Mouse (Mus musculus) embryonic facial prominence, embryonic 14.5 days (tissue): ENCODE data around the gene C1rl. TPM values are rescaled to one million over a fixed set of nuclear protein-coding genes. Genes with fewer than 3 reads are reported as not detected.
A peak's percentile ranks its signal among the peaks of the same experiment; 100 is the strongest.

Experiments
- ATAC-seq: fragments of 200-750 bp; cut with Nextera tagmentation; 2 replicates; pipeline ENCODE4 v1.8.0; 2017; ENCODE audit warnings: low read depth, moderate number of reproducible peaks, moderate TSS enrichment
- DNase-seq: peaks from one replicate; pipeline ENCODE4 v3.0.0-alpha.2; 2015; ENCODE audit warnings: low spot score
- H3K27ac ChIP-seq: fragments of 300-500 bp; sonication (generic); replicated peaks from 2 replicates; pipeline ENCODE4 v1.5.1; 2014; ENCODE audit warnings: low read depth, mild to moderate bottlenecking, low read length, moderate library complexity
- H3K27me3 ChIP-seq: fragments of 300-500 bp; sonication (generic); replicated peaks from 2 replicates; pipeline ENCODE4 v1.6.1; 2014; ENCODE audit warnings: low read length; ENCODE audit not compliant: control insufficient read depth, insufficient read depth
- H3K36me3 ChIP-seq: fragments of 300-500 bp; sonication (generic); 2 replicates; pipeline ENCODE4 v1.6.1; 2014; ENCODE audit warnings: low read length, mixed read lengths; ENCODE audit not compliant: control insufficient read depth, insufficient read depth
- H3K4me1 ChIP-seq: fragments of 300-500 bp; sonication (generic); 2 replicates; pipeline ENCODE4 v1.6.1; 2014; ENCODE audit warnings: antibody characterized with exemption, low read length; ENCODE audit not compliant: control insufficient read depth, insufficient read depth
- H3K4me2 ChIP-seq: fragments of 300-500 bp; sonication (generic); 2 replicates; pipeline ENCODE4 v1.6.1; 2014; ENCODE audit warnings: low read depth, mild to moderate bottlenecking, low read length, moderate library complexity, mixed read lengths
- H3K4me3 ChIP-seq: fragments of 300-500 bp; sonication (generic); 2 replicates; pipeline ENCODE4 v1.5.1; 2014; ENCODE audit warnings: low read depth, mild to moderate bottlenecking, low read length
- H3K9ac ChIP-seq: fragments of 300-500 bp; sonication (generic); 2 replicates; pipeline ENCODE4 v1.6.1; 2014; ENCODE audit warnings: low read depth, mild to moderate bottlenecking, low read length, moderate library complexity, mixed read lengths
- H3K9me3 ChIP-seq: fragments of 300-500 bp; sonication (generic); 2 replicates; pipeline ENCODE4 v1.6.1; 2016; ENCODE audit warnings: low read length; ENCODE audit not compliant: control insufficient read depth
- WGBS: fragments of 180-500 bp; shearing (Covaris S2); extraction: QIAGEN DNeasy Blood & Tissue Kit; methylation state at CpG from one replicate; pipeline ENCODE4 v1.1.7; 2014; 5-methylcytosine and 5-hydroxymethylcytosine counted together
- polyA plus RNA-seq: library from polyadenylated mRNA; unstranded; fragments of >200 nt; fragmentation: Nextera tagmentation; extraction: Ambion mirVana; gene quantifications from 2 replicates; pipeline ENCODE4 v1.2.1, GENCODE M21; 2014

C1rl gene
- polyA plus RNA-seq, 1 experiment from 2014 or later: 0.31 TPM

DNA sequence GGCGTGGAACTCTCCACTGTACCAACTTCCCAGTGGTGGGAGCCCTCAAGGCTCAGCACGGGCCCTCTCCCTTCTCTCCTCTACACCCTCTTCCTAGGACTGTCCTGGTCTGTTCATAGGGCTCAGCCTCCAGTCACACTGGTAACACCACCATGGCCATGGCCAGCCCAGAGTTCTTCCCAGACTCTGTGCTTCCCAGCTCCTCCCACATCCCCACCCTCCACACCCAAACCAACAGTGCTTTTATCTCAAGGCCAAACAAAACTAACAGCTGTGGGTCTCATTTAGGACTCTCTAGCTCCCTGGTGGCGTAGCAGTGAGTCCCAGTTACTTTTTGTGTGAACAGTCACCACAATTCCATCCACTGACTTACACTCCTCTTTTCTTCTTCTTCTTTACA is 40.9 kb upstream of the C1rl start:
- H3K9me3 ChIP-seq: no peaks in the 10 kb centered on the region
- H3K27ac ChIP-seq: no peak overlapping the region
- 58% methylated on average over 3 of the region's 3 CpGs for WGBS
- DNase-seq: no peak
- H3K4me2 ChIP-seq: no peak overlapping the region
- no peak for ATAC-seq
- no peaks in the 10 kb centered on the region for H3K27me3 ChIP-seq
- H3K36me3 ChIP-seq: no peaks in the 10 kb centered on the region
- no peak overlapping the region for H3K9ac ChIP-seq
- H3K4me3 ChIP-seq: no peak overlapping the region
- no peaks in the 10 kb centered on the region for H3K4me1 ChIP-seq

DNA sequence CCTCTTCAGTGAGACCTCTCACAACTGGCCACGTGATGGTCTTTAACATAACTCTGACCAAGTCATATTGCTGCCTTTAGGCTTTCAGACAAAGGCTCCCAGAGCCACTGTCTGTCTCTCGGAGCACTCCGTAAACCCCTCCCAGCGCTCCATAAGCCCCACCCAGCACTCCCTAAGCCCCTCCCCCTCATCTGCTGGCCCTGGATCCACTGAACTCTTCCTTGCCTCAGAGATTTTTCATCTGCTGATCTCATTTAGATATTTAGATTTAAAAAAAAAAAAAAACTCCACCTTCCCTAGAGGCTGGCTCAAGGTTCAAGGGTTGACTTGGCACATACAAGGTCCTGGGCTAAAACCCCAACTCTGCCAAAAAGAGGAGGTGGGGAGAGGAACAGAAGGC is 39.2 kb upstream of the C1rl start:
- DNase-seq (no peak), ATAC-seq (no peak)
- Histone ChIP-seq H3K4me3 (no peak overlapping the region), H3K27me3 (no peaks in the 10 kb centered on the region), H3K36me3 (no peaks in the 10 kb centered on the region), H3K9ac (no peak overlapping the region), H3K4me2 (no peak overlapping the region), H3K4me1 (no peaks in the 10 kb centered on the region), H3K27ac (no peak overlapping the region), H3K9me3 (no peaks in the 10 kb centered on the region)
- 37% methylated on average over 4 of the region's 4 CpGs for WGBS

DNA sequence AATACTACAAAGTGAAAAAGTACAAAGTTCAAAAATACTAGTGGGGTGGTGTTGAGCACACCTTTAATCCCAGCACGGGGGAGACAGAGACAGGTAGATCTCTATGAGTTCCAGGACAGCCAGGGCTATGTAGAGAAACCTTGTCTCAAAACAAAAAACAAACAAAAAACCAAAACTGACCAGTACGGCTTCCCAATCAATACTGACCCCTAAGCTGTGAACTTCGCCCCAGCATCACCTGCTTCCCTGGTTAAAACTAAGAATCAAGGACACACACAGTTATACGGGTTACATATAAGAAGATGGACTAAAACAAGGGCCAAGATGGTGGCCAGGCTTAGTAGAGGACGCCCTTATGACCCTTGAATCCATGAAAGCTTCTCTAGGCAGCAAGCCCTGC is 36.7 kb upstream of the C1rl start:
- Histone ChIP-seq H3K36me3 (no peaks in the 10 kb centered on the region), H3K4me2 (no peak overlapping the region), H3K27ac (no peak overlapping the region), H3K9ac (no peak overlapping the region), H3K27me3 (no peaks in the 10 kb centered on the region), H3K4me3 (no peak overlapping the region), H3K9me3 (no peaks in the 10 kb centered on the region), H3K4me1 (no peaks in the 10 kb centered on the region)
- no peak for DNase-seq
- 89% methylated on average over 5 of the region's 5 CpGs for WGBS
- ATAC-seq: no peak

DNA sequence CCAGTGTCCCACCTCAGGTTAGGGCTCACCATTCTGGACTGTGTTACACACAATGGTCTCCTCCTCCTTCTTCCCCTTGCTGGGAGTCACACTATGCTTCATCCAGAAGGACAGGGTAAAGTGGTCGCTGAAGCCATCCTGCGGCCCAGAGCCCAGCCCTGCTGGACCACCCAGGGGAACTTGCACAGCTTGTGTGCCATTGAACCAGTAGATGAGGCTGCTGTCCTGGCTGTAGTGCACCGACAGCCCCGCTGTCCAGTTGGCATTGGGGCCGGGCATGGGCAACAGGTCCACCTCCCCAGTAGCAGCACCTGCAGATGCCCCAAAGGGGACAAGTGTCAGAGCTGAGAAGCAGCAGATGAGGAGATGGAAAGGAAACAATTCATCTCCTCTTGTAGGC is 35.1 kb upstream of the C1rl start:
- H3K27me3 ChIP-seq: no peaks in the 10 kb centered on the region
- no peak overlapping the region for H3K4me2 ChIP-seq
- 88% methylated on average over 5 of the region's 5 CpGs for WGBS
- ATAC-seq (no peak), DNase-seq (no peak)
- no peaks in the 10 kb centered on the region for H3K4me1 ChIP-seq
- no peaks in the 10 kb centered on the region for H3K36me3 ChIP-seq
- H3K27ac ChIP-seq: no peak overlapping the region
- no peak overlapping the region for H3K9ac ChIP-seq
- no peaks in the 10 kb centered on the region for H3K9me3 ChIP-seq
- H3K4me3 ChIP-seq: no peak overlapping the region

DNA sequence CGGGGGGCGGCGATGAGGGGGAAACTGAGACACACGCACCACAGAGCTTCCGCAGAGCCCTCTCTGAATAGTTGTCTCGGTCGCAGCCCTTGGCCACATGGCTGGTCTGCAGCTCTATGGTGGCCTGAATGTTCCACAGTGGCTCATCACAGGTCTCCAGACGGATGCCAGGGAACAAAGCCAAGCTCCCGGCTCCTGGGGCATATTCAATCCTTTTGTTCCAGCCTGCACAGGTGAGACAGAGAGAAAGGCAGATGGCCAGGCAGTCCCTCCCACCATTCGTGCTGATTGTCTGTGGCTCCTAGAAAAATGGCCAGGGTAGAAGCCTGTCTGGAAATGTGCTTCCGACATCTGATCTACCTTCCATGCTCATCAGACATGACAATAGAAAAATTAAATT is 34.4 kb upstream of the C1rl start:
- Histone ChIP-seq H3K4me1 (no peaks in the 10 kb centered on the region), H3K36me3 (no peaks in the 10 kb centered on the region), H3K9me3 (no peaks in the 10 kb centered on the region), H3K4me3 (no peak overlapping the region), H3K27me3 (no peaks in the 10 kb centered on the region), H3K9ac (no peak overlapping the region), H3K27ac (no peak overlapping the region), H3K4me2 (no peak overlapping the region)
- DNase-seq (no peak), ATAC-seq (0 out of 2 replicates have a peak, but pooled peaks have one; percentile 24)
- WGBS: 89% methylated on average over 11 of the region's 11 CpGs

DNA sequence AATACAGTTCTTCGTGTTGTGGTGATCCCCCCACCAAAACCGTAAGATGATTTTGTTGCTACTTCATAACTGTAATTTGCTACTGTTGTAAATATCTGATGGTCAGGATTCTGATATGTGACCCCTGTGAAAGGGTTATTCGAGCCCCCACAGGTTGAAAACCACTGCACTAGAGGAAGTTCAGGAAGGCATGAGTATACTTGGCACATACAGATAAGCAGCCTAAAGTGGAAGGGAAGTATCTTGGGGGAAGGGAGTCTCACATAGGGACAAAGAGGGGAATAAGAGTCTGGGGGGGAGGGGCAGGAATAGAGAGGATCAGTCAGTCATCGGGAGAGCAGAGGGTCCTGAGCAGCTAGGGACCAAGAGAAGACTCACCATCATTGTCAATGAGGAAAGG is 33.5 kb upstream of the C1rl start:
- H3K27me3 ChIP-seq: no peaks in the 10 kb centered on the region
- ATAC-seq: no peak
- no peaks in the 10 kb centered on the region for H3K4me1 ChIP-seq
- no peaks in the 10 kb centered on the region for H3K9me3 ChIP-seq
- H3K4me2 ChIP-seq: no peak overlapping the region
- H3K4me3 ChIP-seq: no peak overlapping the region
- 85% methylated on average over 4 of the region's 4 CpGs for WGBS
- no peak overlapping the region for H3K9ac ChIP-seq
- H3K27ac ChIP-seq: no peak overlapping the region
- no peaks in the 10 kb centered on the region for H3K36me3 ChIP-seq
- DNase-seq: no peak

DNA sequence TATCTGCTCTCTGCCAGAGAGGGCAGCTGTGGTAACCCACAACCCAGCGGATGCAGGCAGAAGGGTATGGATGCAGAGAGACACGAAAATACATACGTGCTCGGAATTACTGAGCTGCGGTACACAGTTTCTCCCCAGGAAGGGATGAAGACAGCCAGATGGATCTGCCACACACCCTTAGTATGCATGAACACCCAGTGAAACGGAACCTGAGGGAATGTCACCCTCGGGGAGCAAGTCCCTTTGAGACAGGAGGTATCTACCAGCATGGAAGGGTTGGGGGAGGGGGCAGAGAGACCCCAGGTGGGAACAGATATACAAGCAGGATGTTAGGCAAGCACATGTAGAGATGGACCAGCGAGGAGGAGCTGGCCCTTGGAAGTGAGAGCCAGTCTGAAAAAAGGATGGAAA is 29.0 kb upstream of the C1rl start:
- Histone ChIP-seq H3K27me3 (no peaks in the 10 kb centered on the region), H3K4me1 (no peaks in the 10 kb centered on the region), H3K4me2 (peak overlapping the region; percentile 76), H3K9me3 (no peaks in the 10 kb centered on the region), H3K4me3 (peak overlapping the region; percentile 47), H3K9ac (no peak overlapping the region), H3K36me3 (no peaks in the 10 kb centered on the region), H3K27ac (no peak overlapping the region)
- 24% methylated on average over 8 of the region's 8 CpGs for WGBS
- no peak for DNase-seq
- no peak; the same call in 1 of the 2 replicates for ATAC-seq

DNA sequence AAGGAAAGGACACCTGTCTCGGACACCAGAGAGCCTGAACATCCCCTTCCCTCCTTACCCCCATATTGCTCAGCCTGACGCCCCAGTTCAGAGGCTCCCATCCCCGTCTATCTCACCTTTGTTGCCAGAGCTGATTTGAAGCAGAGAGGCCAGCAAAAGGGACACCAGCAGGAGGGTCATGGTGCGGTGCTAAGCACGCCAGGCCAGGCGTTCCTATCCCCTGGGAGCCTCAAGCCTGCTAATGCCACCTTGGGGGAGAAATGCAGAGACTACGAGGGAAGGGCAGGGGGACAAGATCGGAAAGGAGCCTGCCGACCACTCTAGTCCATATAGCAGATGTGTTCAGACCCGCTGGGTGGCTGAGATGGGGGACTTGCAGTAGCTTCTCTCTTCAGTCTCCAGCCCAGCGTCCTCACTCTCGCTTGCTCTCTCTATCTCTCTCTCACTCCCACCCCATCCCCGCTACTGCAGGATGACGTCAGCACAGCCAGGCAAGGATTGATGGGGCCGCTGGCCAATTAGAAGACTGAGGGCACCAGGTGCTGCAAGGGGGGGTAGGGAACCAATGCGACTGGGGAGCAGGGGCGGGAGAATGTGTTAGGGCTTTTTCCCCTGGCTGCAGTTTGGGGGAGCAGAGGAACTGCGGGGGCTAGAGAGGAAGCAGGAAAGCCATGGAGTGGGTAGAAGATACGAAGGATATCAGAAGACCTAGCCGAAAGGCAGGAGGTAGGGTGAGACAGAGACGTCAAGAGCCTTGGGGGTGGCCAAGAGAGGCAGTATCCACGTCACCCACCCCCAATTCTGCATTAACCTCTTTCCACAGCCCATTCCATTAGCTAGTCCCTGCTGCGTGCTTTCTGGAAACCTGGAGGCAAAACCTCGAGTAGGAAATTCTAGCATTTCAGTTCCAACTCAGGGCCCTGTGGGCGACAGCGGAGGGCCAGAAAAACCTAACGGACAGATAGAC is 28.3 kb upstream of the C1rl start, which contains the start of gene Clstn3:
Gene Clstn3, minus strand, starts transcription at position 490 of the 967 bp plus-strand sequence.
- Histone ChIP-seq H3K27ac (no peak within 1 kb of the TSS), H3K9ac (peak within 1 kb of the TSS; percentile 61)
- WGBS: 6% methylated on average over 27 of the region's 27 CpGs

DNA sequence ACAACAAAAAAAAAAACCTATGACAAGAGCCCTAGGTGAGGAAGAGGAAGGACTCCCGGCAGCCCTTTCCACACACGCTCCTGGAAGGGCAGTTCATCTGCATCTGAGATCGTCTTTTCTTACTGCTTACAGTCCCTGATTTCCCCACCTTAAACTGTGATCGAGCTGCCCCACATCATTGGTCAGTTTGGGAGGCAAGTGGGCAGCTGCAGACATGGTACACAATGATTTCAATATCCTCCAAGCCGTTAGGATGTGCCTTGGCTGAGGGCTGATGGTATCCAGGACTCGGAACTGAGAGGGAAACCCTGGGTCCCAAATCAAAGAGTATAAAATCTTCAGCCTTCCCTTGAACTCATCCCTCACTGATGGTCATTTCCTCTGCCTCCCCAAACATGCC is 27.6 kb upstream of the C1rl start:
- H3K4me1 ChIP-seq: no peaks in the 10 kb centered on the region
- 39% methylated on average over 6 of the region's 6 CpGs for WGBS
- peak overlapping the region; percentile 61 for H3K9ac ChIP-seq
- H3K36me3 ChIP-seq: no peaks in the 10 kb centered on the region
- no peak for DNase-seq
- peak overlapping the region; percentile 76 for H3K4me2 ChIP-seq
- H3K27ac ChIP-seq: no peak overlapping the region
- H3K4me3 ChIP-seq: peak overlapping the region; percentile 47
- H3K27me3 ChIP-seq: no peaks in the 10 kb centered on the region
- no peak for ATAC-seq
- H3K9me3 ChIP-seq: no peaks in the 10 kb centered on the region

More for the DNA sequence above, 28.3 kb upstream of the C1rl start, which contains the start of gene Clstn3:
- Histone ChIP-seq H3K9me3 (no peaks in the 10 kb centered on the region), H3K27me3 (no peaks in the 10 kb centered on the region), H3K36me3 (no peaks in the 10 kb centered on the region), H3K4me3 (peak within 1 kb of the TSS; percentile 47), H3K4me2 (peak within 1 kb of the TSS; percentile 76), H3K4me1 (no peaks in the 10 kb centered on the region)
- ATAC-seq: peak; percentile 97
- peak; percentile 94 for DNase-seq
